Mouse (Mus musculus): ENCODE results near the gene Gm37240. TPM values are rescaled to one million over a fixed set of nuclear protein-coding genes. Genes with fewer than 3 reads are reported as not detected.
A peak's percentile ranks its signal among the peaks of the same experiment; 100 is the strongest.

Gene Gm37240
- polyA plus RNA-seq, 1 experiment from 2014 or later, result 12.7 TPM

- WGBS, result 71% methylated on average over 2 of the region's 2 CpGs
- H3K4me3 ChIP-seq, result no peak overlapping the region
- H3K27ac ChIP-seq, result no peak overlapping the region
- H3K27me3 ChIP-seq, result no peaks in the 10 kb centered on the region
- H3K9me3 ChIP-seq (replicated peaks), result no peaks in the 10 kb centered on the region
- no peak overlapping the region for H3K4me2 ChIP-seq
- H3K4me1 ChIP-seq (replicated peaks), result peaks cover 3% of the 10 kb centered on the region; the same call in 1 of the 2 replicates
- no peaks in the 10 kb centered on the region; the same call in 1 of the 2 replicates for H3K36me3 ChIP-seq
- no peak for ATAC-seq (replicated peaks; ENCODE audit: insufficient number of reproducible peaks, insufficient read depth, low FRiP score, low read depth)
- H3K9ac ChIP-seq, result no peak overlapping the region
Measured at GRCm38 (mm10) chr3:84502101-84502500, 1385.2 kb downstream of the Gm37240 start.

GRCm38 (mm10) chr3:84500491-84500890 is 1386.8 kb downstream of the Gm37240 start:
- WGBS, result 83% methylated on average over 10 of the region's 10 CpGs
- Histone ChIP-seq H3K27me3 (no peaks in the 10 kb centered on the region), H3K4me3 (no peak overlapping the region), H3K4me2 (no peak overlapping the region), H3K9me3 (replicated peaks) (no peaks in the 10 kb centered on the region), H3K9ac (no peak overlapping the region), H3K27ac (no peak overlapping the region), H3K36me3 (peaks cover 5% of the 10 kb centered on the region), H3K4me1 (replicated peaks) (peaks cover 3% of the 10 kb centered on the region; the same call in 1 of the 2 replicates)
- ATAC-seq (replicated peaks; ENCODE audit: insufficient number of reproducible peaks, insufficient read depth, low FRiP score, low read depth), result no peak

- no peak overlapping the region for H3K4me2 ChIP-seq
- WGBS, result 82% methylated on average over 11 of the region's 11 CpGs
Measured at GRCm38 (mm10) chr3:84497718-84498117, 1389.6 kb downstream of the Gm37240 start.

GRCm38 (mm10) chr3:84492657-84493056 is 1394.7 kb downstream of the Gm37240 start:
- WGBS, result 86% methylated on average over 8 of the region's 8 CpGs

More at GRCm38 (mm10) chr3:84497718-84498117, 1389.6 kb downstream of the Gm37240 start:
- no peaks in the 10 kb centered on the region for H3K27me3 ChIP-seq
- H3K4me1 ChIP-seq (replicated peaks), result peaks cover 3% of the 10 kb centered on the region; the same call in 1 of the 2 replicates
- no peaks in the 10 kb centered on the region for H3K9me3 ChIP-seq (replicated peaks)
- no peak overlapping the region for H3K27ac ChIP-seq
- ATAC-seq (replicated peaks; ENCODE audit: insufficient number of reproducible peaks, insufficient read depth, low FRiP score, low read depth), result no peak
- peaks cover 10% of the 10 kb centered on the region for H3K36me3 ChIP-seq
- no peak overlapping the region for H3K4me3 ChIP-seq
- no peak overlapping the region for H3K9ac ChIP-seq

GRCm38 (mm10) chr3:84492148-84492547 is 1395.2 kb downstream of the Gm37240 start:
- H3K4me1 ChIP-seq (replicated peaks), result no peaks in the 10 kb centered on the region
- no peak overlapping the region for H3K9ac ChIP-seq
- H3K27ac ChIP-seq, result no peak overlapping the region
- H3K27me3 ChIP-seq, result no peaks in the 10 kb centered on the region
- H3K9me3 ChIP-seq (replicated peaks), result no peaks in the 10 kb centered on the region
- no peak overlapping the region for H3K4me2 ChIP-seq
- peaks cover 10% of the 10 kb centered on the region; the same call in 1 of the 2 replicates for H3K36me3 ChIP-seq
- no peak for ATAC-seq (replicated peaks; ENCODE audit: insufficient number of reproducible peaks, insufficient read depth, low FRiP score, low read depth)
- no peak overlapping the region for H3K4me3 ChIP-seq
- WGBS, result 68% methylated on average over 4 of the region's 4 CpGs

More at GRCm38 (mm10) chr3:84492657-84493056, 1394.7 kb downstream of the Gm37240 start:
- no peak overlapping the region for H3K4me2 ChIP-seq
- H3K9me3 ChIP-seq (replicated peaks), result no peaks in the 10 kb centered on the region
- ATAC-seq (replicated peaks; ENCODE audit: insufficient number of reproducible peaks, insufficient read depth, low FRiP score, low read depth), result no peak
- H3K4me3 ChIP-seq, result no peak overlapping the region
- no peak overlapping the region for H3K27ac ChIP-seq
- H3K9ac ChIP-seq, result no peak overlapping the region
- no peaks in the 10 kb centered on the region for H3K27me3 ChIP-seq
- H3K4me1 ChIP-seq (replicated peaks), result no peaks in the 10 kb centered on the region
- H3K36me3 ChIP-seq, result peaks cover 10% of the 10 kb centered on the region; the same call in 1 of the 2 replicates

- H3K9me3 ChIP-seq (replicated peaks), result no peaks in the 10 kb centered on the region
- no peak overlapping the region for H3K4me3 ChIP-seq
- 58% methylated on average over 6 of the region's 6 CpGs for WGBS
- no peak overlapping the region for H3K9ac ChIP-seq
- no peak overlapping the region for H3K27ac ChIP-seq
- no peaks in the 10 kb centered on the region for H3K27me3 ChIP-seq
- no peaks in the 10 kb centered on the region for H3K4me1 ChIP-seq (replicated peaks)
- no peak overlapping the region for H3K4me2 ChIP-seq
- H3K36me3 ChIP-seq, result 0 out of 2 replicates have a peak, but pooled peaks cover 4% of the 10 kb centered on the region
- ATAC-seq (replicated peaks; ENCODE audit: insufficient number of reproducible peaks, insufficient read depth, low FRiP score, low read depth), result no peak
Measured at GRCm38 (mm10) chr3:84488716-84489115, 1398.6 kb downstream of the Gm37240 start.

- H3K9ac ChIP-seq, result no peak overlapping the region
- no peaks in the 10 kb centered on the region for H3K9me3 ChIP-seq (replicated peaks)
- WGBS, result 90% methylated on average over 3 of the region's 3 CpGs
- no peak overlapping the region for H3K4me2 ChIP-seq
- H3K36me3 ChIP-seq, result no peaks in the 10 kb centered on the region
- ATAC-seq (replicated peaks; ENCODE audit: insufficient number of reproducible peaks, insufficient read depth, low FRiP score, low read depth), result no peak
- peaks cover 12% of the 10 kb centered on the region for H3K4me1 ChIP-seq (replicated peaks)
- no peak overlapping the region for H3K27ac ChIP-seq
- no peak overlapping the region for H3K4me3 ChIP-seq
- peaks cover 18% of the 10 kb centered on the region for H3K27me3 ChIP-seq
Measured at GRCm38 (mm10) chr3:84484891-84485290, 1402.4 kb downstream of the Gm37240 start.

GRCm38 (mm10) chr3:84484333-84484732 is 1403.0 kb downstream of the Gm37240 start:
- Histone ChIP-seq H3K27ac (no peak overlapping the region), H3K9me3 (replicated peaks) (no peaks in the 10 kb centered on the region), H3K4me1 (replicated peaks) (peaks cover 18% of the 10 kb centered on the region), H3K4me3 (no peak overlapping the region), H3K9ac (no peak overlapping the region), H3K36me3 (no peaks in the 10 kb centered on the region), H3K27me3 (peaks cover 21% of the 10 kb centered on the region), H3K4me2 (no peak overlapping the region)
- no peak for ATAC-seq (replicated peaks; ENCODE audit: insufficient number of reproducible peaks, insufficient read depth, low FRiP score, low read depth)
- WGBS, result 59% methylated on average over 4 of the region's 4 CpGs

- no peak overlapping the region for H3K4me2 ChIP-seq
- H3K4me3 ChIP-seq, result no peak overlapping the region
- H3K9me3 ChIP-seq (replicated peaks), result no peaks in the 10 kb centered on the region
- ATAC-seq (replicated peaks; ENCODE audit: insufficient number of reproducible peaks, insufficient read depth, low FRiP score, low read depth), result no peak
- H3K4me1 ChIP-seq (replicated peaks), result peaks cover 24% of the 10 kb centered on the region
- WGBS, result 89% methylated on average over 6 of the region's 6 CpGs
- H3K9ac ChIP-seq, result no peak overlapping the region
- H3K27ac ChIP-seq, result no peak overlapping the region
- H3K36me3 ChIP-seq, result no peaks in the 10 kb centered on the region
- peaks cover 44% of the 10 kb centered on the region for H3K27me3 ChIP-seq
Measured at GRCm38 (mm10) chr3:84482121-84482520, 1405.2 kb downstream of the Gm37240 start.

- H3K9me3 ChIP-seq (replicated peaks), result no peaks in the 10 kb centered on the region
- H3K4me1 ChIP-seq (replicated peaks), result peaks cover 24% of the 10 kb centered on the region
- no peak; the same call in 1 of the 2 replicates for ATAC-seq (replicated peaks; ENCODE audit: insufficient number of reproducible peaks, insufficient read depth, low FRiP score, low read depth)
- peaks cover 52% of the 10 kb centered on the region for H3K27me3 ChIP-seq
- H3K27ac ChIP-seq, result no peak overlapping the region
- H3K36me3 ChIP-seq, result no peaks in the 10 kb centered on the region
- peak overlapping the region; percentile 99 for H3K4me2 ChIP-seq
- peak overlapping the region; percentile 58; the same call in 1 of the 2 replicates for H3K9ac ChIP-seq
- peak overlapping the region; percentile 64 for H3K4me3 ChIP-seq
- WGBS, result 5% methylated on average over 11 of the region's 11 CpGs
Measured at GRCm38 (mm10) chr3:84481104-84481503, 1406.2 kb downstream of the Gm37240 start.

GRCm38 (mm10) chr3:84480006-84480897 is 1407.1 kb downstream of the Gm37240 start, which contains the start of gene Fhdc1:
Gene Fhdc1, minus strand, starts transcription at chr3:84480429.
- Histone ChIP-seq H3K27ac (no peak within 1 kb of the TSS), H3K4me2 (peak within 1 kb of the TSS; percentile 99), H3K4me3 (peak within 1 kb of the TSS; percentile 64), H3K9me3 (replicated peaks) (no peaks in the 10 kb centered on the region), H3K9ac (peak within 1 kb of the TSS; percentile 58), H3K36me3 (no peaks in the 10 kb centered on the region), H3K27me3 (peaks cover 57% of the 10 kb centered on the region), H3K4me1 (replicated peaks) (peaks cover 24% of the 10 kb centered on the region)
- peak; percentile 54 for ATAC-seq (replicated peaks; ENCODE audit: insufficient number of reproducible peaks, insufficient read depth, low FRiP score, low read depth)
- under 1% methylated on average over 81 of the region's 82 CpGs for WGBS

All from heart, embryonic 15.5 days (tissue).